Comparison of ENCODE assay signal across 11 mouse cellular contexts in genomic region chr1:71945070-71945469, GRCm38 (mm10).
DNase-seq lines count a peak whose midpoint lies in the region; ATAC-seq and TF ChIP-seq lines count a peak whose summit lies in the region.
"Had no signal": no experiment of that assay in that cellular context is flagged by ENCODE, and none has a peak within 500 bp of the region (broad histone marks: within the 10 kb centered on the region; RNA-seq: fewer than 3 reads in every experiment).

No protein-coding gene starts in this region.

- H3K79me2 ChIP-seq in heart, adult 2 months (replicated peaks; ENCODE audit: control insufficient read depth, insufficient read depth, low read length), result no peaks in the 10 kb centered on the region

- H3K4me2 ChIP-seq in heart, embryonic 11.5 days, result no peak overlapping the region
- H3K4me2 ChIP-seq in forebrain, embryonic 13.5 days, result no peak overlapping the region
- H3K4me2 ChIP-seq: lung, embryonic 15.5 days had no signal

- 56% methylated on average over 6 of the region's 6 CpGs for WGBS in heart, adult 2 months
- WGBS in heart, embryonic 11.5 days (ENCODE audit: insufficient replicate concordance), result 70% methylated on average over 6 of the region's 6 CpGs
- WGBS in forebrain, embryonic 13.5 days, result 88% methylated on average over 6 of the region's 6 CpGs

- H3K27me3 ChIP-seq in heart, adult 2 months (ENCODE audit: control insufficient read depth, insufficient read depth, low read length), result no peaks in the 10 kb centered on the region
- no peaks in the 10 kb centered on the region for H3K27me3 ChIP-seq in heart, embryonic 11.5 days (ENCODE audit: control insufficient read depth, insufficient read depth, low read length)
- no peaks in the 10 kb centered on the region for H3K27me3 ChIP-seq in forebrain, embryonic 13.5 days
- H3K27me3 ChIP-seq: lung, embryonic 15.5 days had no signal

- H3K36me3 ChIP-seq in heart, adult 2 months (ENCODE audit: control insufficient read depth, insufficient read depth, low read length), result no peaks in the 10 kb centered on the region
- no peaks in the 10 kb centered on the region for H3K36me3 ChIP-seq in heart, embryonic 11.5 days (ENCODE audit: control insufficient read depth, insufficient read depth, low read length)
- H3K36me3 ChIP-seq in forebrain, embryonic 13.5 days (ENCODE audit: poor library complexity, severe bottlenecking), result no peaks in the 10 kb centered on the region
- H3K36me3 ChIP-seq: lung, embryonic 15.5 days had no signal

- H3K27ac ChIP-seq in heart, adult 2 months, result no peak overlapping the region
- no peak overlapping the region for H3K27ac ChIP-seq in heart, embryonic 11.5 days (ENCODE audit: low read depth, low read length)
- no peak overlapping the region for H3K27ac ChIP-seq in forebrain, embryonic 13.5 days
- H3K27ac ChIP-seq: lung, embryonic 15.5 days had no signal

- no peak for TF ChIP-seq POLR2A in heart, adult 2 months (IDR thresholded peaks at IDR 0.05; ENCODE audit: insufficient read depth, low read depth, low read length)

- no peak for ATAC-seq in heart, embryonic 11.5 days (replicated peaks; ENCODE audit: insufficient number of reproducible peaks, low FRiP score, low TSS enrichment)
- ATAC-seq in common myeloid progenitor, adult 5-6 weeks (replicated peaks; ENCODE audit: low read depth, poor library complexity, severe bottlenecking), result peak; percentile 56
- ATAC-seq in forebrain, embryonic 13.5 days, result no peak

- TF ChIP-seq EP300 in heart, adult 2 months (IDR thresholded peaks at IDR 0.05; ENCODE audit: insufficient read depth, low read depth, low read length), result no peak

- no peak overlapping the region for H3K9ac ChIP-seq in heart, adult 2 months (ENCODE audit: low read depth, low read length)
- H3K9ac ChIP-seq in heart, embryonic 11.5 days (ENCODE audit: low read depth, low read length), result no peak overlapping the region
- no peak overlapping the region for H3K9ac ChIP-seq in forebrain, embryonic 13.5 days
- H3K9ac ChIP-seq: lung, embryonic 15.5 days had no signal

- H3K4me1 ChIP-seq in heart, adult 2 months (ENCODE audit: control insufficient read depth, insufficient read depth, low read length), result no peaks in the 10 kb centered on the region
- no peaks in the 10 kb centered on the region for H3K4me1 ChIP-seq in heart, embryonic 11.5 days (ENCODE audit: control insufficient read depth, insufficient read depth, low read length)
- peaks cover 9% of the 10 kb centered on the region; the same call in 1 of the 2 replicates for H3K4me1 ChIP-seq in forebrain, embryonic 13.5 days

- DNase-seq in heart, adult 2 months, result peak; percentile 31 to 39
- peak; percentile 67 for DNase-seq in adipocyte (ENCODE audit: low spot score)
- DNase-seq in right cerebral cortex, adult 2 months (ENCODE audit: low spot score in 2 of 2), result peak; percentile 36 to 44
- no peak for DNase-seq in thymus, adult 18-20 months
- no peak for DNase-seq in kidney, adult 9 months
- DNase-seq: gastrocnemius, postnatal 14 days; thymus, postnatal 36 days had no signal

- no peak overlapping the region for H3K4me3 ChIP-seq in heart, adult 2 months
- H3K4me3 ChIP-seq in heart, embryonic 11.5 days (ENCODE audit: low read depth, low read length), result no peak overlapping the region
- no peak overlapping the region for H3K4me3 ChIP-seq in forebrain, embryonic 13.5 days
- H3K4me3 ChIP-seq: lung, embryonic 15.5 days had no signal

- no peaks in the 10 kb centered on the region for H3K9me3 ChIP-seq in heart, embryonic 11.5 days (replicated peaks; ENCODE audit: control insufficient read depth, low read length)
- no peaks in the 10 kb centered on the region for H3K9me3 ChIP-seq in forebrain, embryonic 13.5 days (replicated peaks)
- H3K9me3 ChIP-seq: lung, embryonic 15.5 days had no signal

- TF ChIP-seq CTCF in heart, adult 2 months (IDR thresholded peaks at IDR 0.05), result no peak

- intact Hi-C loops in heart, adult 2 months (cut with DNase I), result no loop called here

Comparison
In these comparisons a context has a peak if more than half of its experiments do, and no peak if none do; other contexts are left out.
1. DNase-seq: peak in heart, adult 2 months (2 of 2), adipocyte (single experiment) and right cerebral cortex, adult 2 months (2 of 2); none in thymus, adult 18-20 months (0 of 2) and kidney, adult 9 months (single experiment).